Mouse (Mus musculus) hindbrain, embryonic 10.5 days (tissue): Measurements from ENCODE around the gene Pstpip1. TPM values are rescaled to one million over a fixed set of nuclear protein-coding genes. Genes with fewer than 3 reads are reported as not detected.

Source experiments
- DNase-seq: peaks from one replicate; pipeline ENCODE4 v3.0.0-alpha.2; 2017; ENCODE audit warnings: low spot score
- H3K27ac ChIP-seq: fragments of 300-500 bp; sonication (generic); 2 replicates; pipeline ENCODE4 v1.5.1; 2016; ENCODE audit warnings: mild to moderate bottlenecking, moderate library complexity
- H3K27me3 ChIP-seq: fragments of 300-500 bp; sonication (generic); 2 replicates; pipeline ENCODE4 v1.6.1; 2016; ENCODE audit warnings: mild to moderate bottlenecking; ENCODE audit not compliant: poor library complexity, insufficient read depth, severe bottlenecking
- H3K36me3 ChIP-seq: fragments of 300-500 bp; sonication (generic); 2 replicates; pipeline ENCODE4 v1.6.1; 2016; ENCODE audit warnings: mild to moderate bottlenecking, moderate library complexity
- H3K4me1 ChIP-seq: fragments of 300-500 bp; sonication (generic); replicated peaks from 2 replicates; pipeline ENCODE4 v1.6.1; 2016; ENCODE audit warnings: mild to moderate bottlenecking
- H3K4me3 ChIP-seq: fragments of 300-500 bp; sonication (generic); 2 replicates; pipeline ENCODE4 v1.5.1; 2016; ENCODE audit warnings: mild to moderate bottlenecking, moderate library complexity
- H3K9me3 ChIP-seq: fragments of 300-500 bp; sonication (generic); 2 replicates; pipeline ENCODE4 v1.6.1; 2016; ENCODE audit warnings: mild to moderate bottlenecking, moderate library complexity
- WGBS: fragments of 180-500 bp; shearing (Covaris S2); methylation state at CpG from one replicate; pipeline ENCODE4 v1.1.7; 2016; 5-methylcytosine and 5-hydroxymethylcytosine counted together
- polyA plus RNA-seq: library from polyadenylated mRNA; unstranded; fragments of >200 nt; fragmentation: Nextera tagmentation; extraction: Ambion mirVana; gene quantifications from 2 replicates; pipeline ENCODE4 v1.2.1, GENCODE M21; 2016

Pstpip1 gene
- polyA plus RNA-seq, 1 experiment from 2014 or later = 0.82 TPM

- no peak for DNase-seq
- H3K36me3 ChIP-seq = peaks cover 97% of the 10 kb centered on the region
- 95% methylated on average over 4 of the region's 4 CpGs for WGBS
Observed at GRCm38 (mm10) chr9:56134614-56135013, 44.9 kb downstream of the Pstpip1 start.

DNA sequence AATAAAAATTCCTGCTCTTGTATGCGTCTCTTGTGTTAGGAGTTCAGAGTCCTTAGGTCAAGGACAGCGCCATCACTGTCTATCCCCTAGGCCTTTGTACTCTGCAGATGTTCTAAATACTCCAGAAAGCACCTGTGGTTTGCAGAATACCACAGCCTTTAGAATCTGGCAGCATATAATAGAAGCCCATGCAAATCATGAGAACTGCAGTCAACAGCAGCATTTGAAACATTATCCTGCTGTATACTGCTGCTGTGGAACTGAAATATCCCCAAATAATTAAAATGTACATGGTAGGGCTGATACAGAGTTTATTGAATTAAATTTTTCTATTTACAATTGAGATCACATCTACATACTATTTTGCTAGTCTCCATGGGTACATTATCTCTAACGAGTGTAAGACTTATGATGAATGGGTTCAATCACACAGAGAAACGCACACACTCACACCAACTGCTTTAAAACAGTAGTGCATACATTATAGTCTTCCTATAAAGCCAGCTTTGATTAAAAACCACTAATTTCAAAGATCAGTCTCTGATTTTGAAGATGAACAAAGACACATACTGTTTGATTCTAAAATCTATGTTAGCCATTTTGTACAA is 45.9 kb downstream of the Pstpip1 start:
- Histone ChIP-seq H3K27ac (no peak overlapping the region), H3K36me3 (peaks cover 97% of the 10 kb centered on the region), H3K4me3 (no peak overlapping the region), H3K27me3 (no peaks in the 10 kb centered on the region), H3K4me1 (no peaks in the 10 kb centered on the region), H3K9me3 (no peaks in the 10 kb centered on the region)
- WGBS = 96% methylated on average over 4 of the region's 4 CpGs
- DNase-seq = no peak

More at GRCm38 (mm10) chr9:56134614-56135013, 44.9 kb downstream of the Pstpip1 start:
- Histone ChIP-seq H3K4me3 (no peak overlapping the region), H3K27me3 (no peaks in the 10 kb centered on the region), H3K9me3 (no peaks in the 10 kb centered on the region), H3K4me1 (no peaks in the 10 kb centered on the region), H3K27ac (no peak overlapping the region)

DNA sequence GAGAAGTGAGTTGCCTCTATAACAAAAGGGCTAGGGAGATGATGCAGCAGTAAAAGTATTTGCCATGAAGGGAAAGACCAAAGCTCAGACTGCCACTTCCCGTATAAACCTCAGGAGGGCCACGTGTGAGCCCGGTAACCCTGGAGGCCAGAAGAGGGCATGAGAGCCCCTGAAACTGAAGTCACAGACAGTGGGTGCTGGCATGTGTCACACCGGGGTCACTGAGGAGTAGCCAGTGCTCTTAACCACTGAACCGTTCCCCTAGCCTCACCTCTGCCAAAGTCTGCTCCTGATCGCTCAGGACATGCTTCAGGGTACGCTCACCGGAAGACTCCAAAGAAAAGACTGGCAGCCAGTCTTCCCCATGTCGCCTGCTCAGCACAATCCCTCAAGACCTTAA is 52.0 kb downstream of the Pstpip1 start:
- Histone ChIP-seq H3K4me1 (no peaks in the 10 kb centered on the region), H3K36me3 (peaks cover 97% of the 10 kb centered on the region), H3K27me3 (no peaks in the 10 kb centered on the region), H3K27ac (no peak overlapping the region), H3K9me3 (no peaks in the 10 kb centered on the region), H3K4me3 (no peak overlapping the region)
- DNase-seq = no peak
- WGBS = 89% methylated on average over 9 of the region's 9 CpGs

GRCm38 (mm10) chr9:56144366-56145003 is 54.7 kb downstream of the Pstpip1 start:
- Histone ChIP-seq H3K9me3 (no peaks in the 10 kb centered on the region), H3K27me3 (no peaks in the 10 kb centered on the region), H3K27ac (no peak overlapping the region), H3K36me3 (peaks cover 88% of the 10 kb centered on the region), H3K4me3 (no peak overlapping the region), H3K4me1 (no peaks in the 10 kb centered on the region; the same call in 1 of the 2 replicates)
- 94% methylated on average over 7 of the region's 7 CpGs for WGBS
- DNase-seq = no peak

GRCm38 (mm10) chr9:56146326-56146923 is 56.7 kb downstream of the Pstpip1 start:
- peaks cover 80% of the 10 kb centered on the region for H3K36me3 ChIP-seq

DNA sequence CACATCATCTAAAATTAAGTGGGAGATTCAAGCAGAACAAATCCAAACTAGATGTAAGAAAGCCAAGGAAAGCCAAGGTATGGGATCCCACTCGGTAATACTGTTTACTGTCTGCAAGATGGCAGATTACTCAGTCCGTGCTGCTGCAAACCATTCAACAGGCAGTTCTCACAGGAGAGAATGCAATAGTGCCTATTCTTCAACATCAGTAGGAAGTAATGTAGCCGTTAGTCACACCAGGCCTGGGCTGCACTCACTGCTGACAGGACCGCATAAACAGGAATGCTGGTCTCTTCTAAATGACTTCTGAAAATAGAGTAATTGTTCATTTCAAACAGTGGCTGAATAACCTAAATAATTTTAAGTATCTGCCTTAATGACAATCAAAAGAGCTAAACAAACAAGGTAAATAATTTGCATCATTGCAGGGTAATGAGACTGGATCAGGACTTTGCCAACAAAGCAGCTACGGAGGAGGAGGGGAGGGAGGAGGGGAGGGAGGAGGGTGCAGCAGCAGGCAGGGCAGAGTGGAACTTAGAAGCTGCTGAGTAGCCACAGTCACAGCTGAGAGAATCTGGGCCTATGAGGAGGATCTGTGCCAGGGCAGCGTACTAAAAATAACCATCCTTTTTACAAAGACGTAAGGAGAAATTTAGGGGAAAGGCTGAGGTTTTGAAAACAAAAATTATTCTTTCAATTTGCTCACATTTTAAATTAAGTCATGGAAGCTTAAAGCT is 62.2 kb downstream of the Pstpip1 start:
- no peak overlapping the region for H3K27ac ChIP-seq
- 59% methylated on average over 7 of the region's 7 CpGs for WGBS
- H3K27me3 ChIP-seq = no peaks in the 10 kb centered on the region
- no peak for DNase-seq
- peaks cover 33% of the 10 kb centered on the region for H3K36me3 ChIP-seq
- H3K4me1 ChIP-seq = peaks cover 13% of the 10 kb centered on the region
- H3K9me3 ChIP-seq = no peaks in the 10 kb centered on the region
- H3K4me3 ChIP-seq = no peak overlapping the region

More at GRCm38 (mm10) chr9:56146326-56146923, 56.7 kb downstream of the Pstpip1 start:
- no peak for DNase-seq
- no peaks in the 10 kb centered on the region for H3K9me3 ChIP-seq
- 95% methylated on average over 16 of the region's 16 CpGs for WGBS
- no peaks in the 10 kb centered on the region; the same call in 1 of the 2 replicates for H3K4me1 ChIP-seq
- no peak overlapping the region for H3K27ac ChIP-seq
- no peak overlapping the region for H3K4me3 ChIP-seq
- no peaks in the 10 kb centered on the region for H3K27me3 ChIP-seq

DNA sequence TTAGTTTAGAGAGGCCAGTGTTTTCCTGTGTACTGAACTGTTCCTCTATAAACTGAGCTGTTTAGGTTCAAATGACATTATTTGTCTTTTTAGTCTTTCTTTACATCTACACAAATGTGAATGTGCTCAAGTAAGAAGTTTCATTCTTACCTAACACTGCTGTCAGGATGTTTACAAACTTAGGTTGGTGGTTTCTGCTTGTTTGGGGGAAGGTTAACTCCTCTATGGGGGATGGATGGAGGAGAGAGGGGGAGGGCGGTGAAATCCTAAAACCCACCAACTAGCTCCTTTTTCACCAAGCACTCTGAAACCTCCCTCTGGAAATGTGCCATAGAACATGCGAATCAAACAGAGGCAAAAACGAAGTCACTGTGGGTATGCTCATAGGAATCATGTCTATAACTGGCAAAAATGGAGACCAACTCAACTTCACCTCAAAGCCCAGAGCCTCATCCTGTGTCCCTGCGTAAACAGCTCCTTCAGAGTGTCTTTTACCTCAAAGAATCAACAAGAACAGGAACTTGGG is 62.8 kb downstream of the Pstpip1 start:
- Histone ChIP-seq H3K27me3 (no peaks in the 10 kb centered on the region), H3K9me3 (no peaks in the 10 kb centered on the region), H3K4me3 (no peak overlapping the region), H3K36me3 (peaks cover 26% of the 10 kb centered on the region), H3K27ac (no peak overlapping the region), H3K4me1 (peaks cover 13% of the 10 kb centered on the region)
- no peak for DNase-seq
- 86% methylated on average over 4 of the region's 4 CpGs for WGBS

GRCm38 (mm10) chr9:56154572-56154971 is 64.8 kb downstream of the Pstpip1 start:
- no peak for DNase-seq
- Histone ChIP-seq H3K27me3 (no peaks in the 10 kb centered on the region), H3K4me3 (no peak overlapping the region), H3K4me1 (peaks cover 31% of the 10 kb centered on the region), H3K27ac (no peak overlapping the region), H3K9me3 (no peaks in the 10 kb centered on the region), H3K36me3 (peaks cover 19% of the 10 kb centered on the region)
- 93% methylated on average over 5 of the region's 5 CpGs for WGBS

- Histone ChIP-seq H3K9me3 (no peaks in the 10 kb centered on the region), H3K4me3 (peak overlapping the region; percentile 18), H3K36me3 (no peaks in the 10 kb centered on the region), H3K27ac (no peak overlapping the region), H3K4me1 (peaks cover 39% of the 10 kb centered on the region), H3K27me3 (0 out of 2 replicates have a peak, but pooled peaks cover 2% of the 10 kb centered on the region)
- DNase-seq = no peak
- 84% methylated on average over 2 of the region's 2 CpGs for WGBS
Observed at GRCm38 (mm10) chr9:56158077-56158476, 68.3 kb downstream of the Pstpip1 start.

- Histone ChIP-seq H3K27me3 (0 out of 2 replicates have a peak, but pooled peaks cover 3% of the 10 kb centered on the region), H3K36me3 (no peaks in the 10 kb centered on the region), H3K9me3 (no peaks in the 10 kb centered on the region), H3K4me3 (peak overlapping the region; percentile 99), H3K27ac (peak overlapping the region; percentile 99), H3K4me1 (peaks cover 43% of the 10 kb centered on the region)
- DNase-seq = no peak
- 21% methylated on average over 2 of the region's 2 CpGs for WGBS
Observed at GRCm38 (mm10) chr9:56159456-56159855, 69.7 kb downstream of the Pstpip1 start.

- DNase-seq = peak; percentile 94
- Histone ChIP-seq H3K4me1 (peaks cover 45% of the 10 kb centered on the region), H3K27ac (peak overlapping the region; percentile 99), H3K27me3 (0 out of 2 replicates have a peak, but pooled peaks cover 3% of the 10 kb centered on the region), H3K9me3 (no peaks in the 10 kb centered on the region), H3K36me3 (no peaks in the 10 kb centered on the region), H3K4me3 (peak overlapping the region; percentile 99)
- WGBS = under 1% methylated on average over 82 of the region's 82 CpGs
Observed at GRCm38 (mm10) chr9:56160341-56161141, 70.8 kb downstream of the Pstpip1 start.

GRCm38 (mm10) chr9:56165377-56165776 is 75.6 kb downstream of the Pstpip1 start, which contains the start of gene Tspan3:
TSS of gene Tspan3 (minus strand) at chr9:56165477.
- DNase-seq = no peak
- peaks cover 55% of the 10 kb centered on the region for H3K4me1 ChIP-seq
- H3K4me3 ChIP-seq = no peak within 1 kb of the TSS
- H3K9me3 ChIP-seq = no peaks in the 10 kb centered on the region
- 0 out of 2 replicates have a peak, but pooled peaks cover 3% of the 10 kb centered on the region for H3K27me3 ChIP-seq
- H3K27ac ChIP-seq = no peak within 1 kb of the TSS
- 95% methylated on average over 6 of the region's 6 CpGs for WGBS
- no peaks in the 10 kb centered on the region for H3K36me3 ChIP-seq
